Mouse (Mus musculus) spleen, adult 2 months (tissue): ENCODE results near the gene Elmod3.
A peak's percentile ranks its signal among the peaks of the same experiment; 100 is the strongest.

Experiments
- CTCF ChIP-seq: fragments of 200-500 bp; IDR thresholded peaks from 2 replicates; pipeline ENCODE4 v1.5.1; 2011; ENCODE audit warnings: mild to moderate bottlenecking, inconsistent platforms; ENCODE audit not compliant: insufficient read depth, insufficient read length, insufficient replicate concordance; ENCODE audit errors: extremely low read depth
- POLR2A ChIP-seq: fragments of 200-500 bp; IDR thresholded peaks from 2 replicates; pipeline ENCODE4 v1.6.1; 2011; ENCODE audit warnings: low read depth, low read length, inconsistent platforms

DNA sequence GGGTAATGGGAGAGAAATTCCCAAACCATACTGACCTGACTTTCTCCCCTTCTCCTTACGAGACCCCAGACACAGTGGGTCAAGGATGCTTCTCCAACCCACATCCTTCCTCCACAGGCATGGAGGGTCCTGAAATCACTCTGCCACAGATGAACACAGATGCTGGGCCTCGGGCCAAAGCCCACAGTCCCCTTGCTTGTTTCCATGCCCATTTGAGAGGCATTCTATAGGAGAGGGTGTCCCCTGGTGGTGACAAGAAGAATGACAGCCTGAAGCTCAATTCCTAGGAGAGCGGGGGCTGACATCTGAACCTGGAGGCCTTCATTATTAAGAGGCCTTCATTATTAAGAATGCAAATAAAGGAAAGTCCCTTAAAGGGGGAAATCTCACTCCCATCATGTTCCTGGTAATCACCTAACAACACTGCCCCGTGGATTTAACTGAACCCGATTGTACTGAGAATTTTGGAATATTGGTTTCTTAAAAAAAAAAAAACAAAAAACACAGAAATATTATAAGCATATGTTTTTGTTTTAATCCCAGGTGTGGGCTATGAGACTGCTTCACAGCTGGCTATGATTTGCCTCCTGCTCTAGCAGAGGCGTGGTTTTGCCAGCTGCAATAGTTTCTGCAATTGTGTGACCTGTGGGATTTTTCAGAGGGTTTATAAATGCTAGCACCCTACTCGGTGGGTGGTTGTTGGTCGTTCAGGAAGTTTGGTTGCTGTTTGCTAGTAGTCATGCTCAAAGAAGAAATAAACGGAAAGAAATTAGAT is 64.0 kb downstream of the Elmod3 start:
- peak; percentile 87; the same call in 1 of the 2 replicates for TF ChIP-seq CTCF
- no peak for TF ChIP-seq POLR2A
